Mouse (Mus musculus) testis, postnatal 14 days (tissue): ENCODE measurements around the gene Stx1b.

Experiments used
- DNase-seq: peaks from one replicate; pipeline ENCODE4 v3.0.0; 2021; ENCODE audit warnings: low spot score

Gene Stx1b

GRCm38 (mm10) chr7:127817053-127817452 is 7.3 kb downstream of the Stx1b start:
- no peak for DNase-seq

GRCm38 (mm10) chr7:127815954-127816821 is 8.2 kb downstream of the Stx1b start:
- DNase-seq: peak; percentile 57

- no peak for DNase-seq
These were observed 9.2 kb downstream of the Stx1b start for GRCm38 (mm10) chr7:127815116-127815665.

- peak; percentile 63 for DNase-seq
These were observed 10.0 kb downstream of the Stx1b start for GRCm38 (mm10) chr7:127814241-127814921.

GRCm38 (mm10) chr7:127813821-127814220 is 10.5 kb downstream of the Stx1b start:
- DNase-seq: peak; percentile 55

- DNase-seq: no peak
These were observed 12.1 kb downstream of the Stx1b start for GRCm38 (mm10) chr7:127812292-127812691.

- no peak for DNase-seq
These were observed 13.1 kb downstream of the Stx1b start for GRCm38 (mm10) chr7:127811240-127811639.

- no peak for DNase-seq
These were observed 13.7 kb downstream of the Stx1b start for GRCm38 (mm10) chr7:127810650-127811049.

- DNase-seq: no peak
These were observed 14.5 kb downstream of the Stx1b start for GRCm38 (mm10) chr7:127809846-127810245.

- no peak for DNase-seq
These were observed 15.5 kb downstream of the Stx1b start for GRCm38 (mm10) chr7:127808821-127809220.

GRCm38 (mm10) chr7:127802313-127802712 is 22.0 kb downstream of the Stx1b start:
- DNase-seq: no peak

- no peak for DNase-seq
These were observed 23.2 kb downstream of the Stx1b start for GRCm38 (mm10) chr7:127801010-127801621.

- DNase-seq: peak; percentile 80
These were observed 23.8 kb downstream of the Stx1b start, which contains the start of gene Hsd3b7 for GRCm38 (mm10) chr7:127800435-127801009. TSS of gene Hsd3b7 (plus strand) at chr7:127800604.

- no peak for DNase-seq
These were observed 24.6 kb downstream of the Stx1b start for GRCm38 (mm10) chr7:127799738-127800137.

GRCm38 (mm10) chr7:127799211-127799610 is 25.1 kb downstream of the Stx1b start:
- DNase-seq: no peak

- no peak for DNase-seq
These were observed 25.8 kb downstream of the Stx1b start for GRCm38 (mm10) chr7:127798591-127798990.

GRCm38 (mm10) chr7:127797076-127797845 is 27.1 kb downstream of the Stx1b start:
- DNase-seq: no peak

GRCm38 (mm10) chr7:127785308-127785707 is 39.0 kb downstream of the Stx1b start, which contains the start of gene Gm49388:
TSS of gene Gm49388 (plus strand) at chr7:127785608.
- no peak for DNase-seq

GRCm38 (mm10) chr7:127778350-127778749 is 46.0 kb downstream of the Stx1b start:
- no peak for DNase-seq

GRCm38 (mm10) chr7:127777474-127778266 is 46.7 kb downstream of the Stx1b start:
- peak; percentile 84 for DNase-seq
